11 mouse cellular contexts compared by ENCODE assay signal in the genomic region with DNA sequence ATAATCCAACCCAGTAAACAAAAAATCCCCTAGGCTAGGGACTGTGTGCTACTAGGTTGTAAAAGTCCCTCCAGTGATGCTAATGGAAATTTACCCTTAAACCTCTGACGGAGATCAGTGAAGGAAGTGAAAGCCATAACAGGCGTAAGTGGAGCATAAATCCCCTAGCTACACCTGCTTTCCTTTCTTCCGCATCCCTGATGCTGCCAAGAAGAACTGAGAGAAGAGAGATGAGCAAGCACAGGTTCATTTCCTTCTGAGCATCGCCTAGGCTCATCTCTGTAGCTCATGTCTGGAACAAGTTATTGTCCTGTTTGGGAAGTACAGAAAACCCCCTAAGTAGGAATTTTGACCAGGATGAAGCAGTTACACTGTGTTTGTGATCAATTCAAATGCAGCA.
"Had no signal": no experiment of that assay in that cellular context is flagged by ENCODE, and none has a peak within 500 bp of the region (broad histone marks: within the 10 kb centered on the region; RNA-seq: fewer than 3 reads in every experiment).

No protein-coding gene starts in this region.

- H3K4me3 ChIP-seq: limb, embryonic 15.5 days; liver, embryonic 13.5 days; lung, embryonic 15.5 days; midbrain, embryonic 13.5 days; myocyte; neural tube, embryonic 15.5 days had no signal

- H3K9ac ChIP-seq: limb, embryonic 15.5 days; liver, embryonic 13.5 days; liver, postnatal 0 days; lung, embryonic 15.5 days; midbrain, embryonic 13.5 days; neural tube, embryonic 15.5 days had no signal

- H3K9me3 ChIP-seq: limb, embryonic 15.5 days; liver, embryonic 13.5 days; lung, embryonic 15.5 days; midbrain, embryonic 13.5 days; neural tube, embryonic 15.5 days had no signal

- H3K27ac ChIP-seq: limb, embryonic 15.5 days; liver, embryonic 13.5 days; lung, embryonic 15.5 days; midbrain, embryonic 13.5 days; neural tube, embryonic 15.5 days had no signal

- DNase-seq: kidney, adult 8-10 months; kidney, postnatal 25 days; liver, embryonic 13.5 days; liver, postnatal 0 days; right cerebral cortex, postnatal 14 days; thymus, postnatal 36 days had no signal

- H3K4me1 ChIP-seq: limb, embryonic 15.5 days; liver, embryonic 13.5 days; lung, embryonic 15.5 days; midbrain, embryonic 13.5 days; neural tube, embryonic 15.5 days had no signal

- H3K4me2 ChIP-seq: limb, embryonic 15.5 days; liver, embryonic 13.5 days; lung, embryonic 15.5 days; midbrain, embryonic 13.5 days; neural tube, embryonic 15.5 days had no signal

- ATAC-seq: liver, postnatal 0 days; midbrain, embryonic 13.5 days had no signal

- H3K36me3 ChIP-seq: limb, embryonic 15.5 days; liver, embryonic 13.5 days; lung, embryonic 15.5 days; midbrain, embryonic 13.5 days; neural tube, embryonic 15.5 days had no signal
